Mouse (Mus musculus) fat pad, adult 2 months (tissue): ENCODE measurements around the gene Hoxd4.

Experiments
- DNase-seq: peaks from one replicate; pipeline ENCODE4 v3.0.0-alpha.2; 2011; ENCODE audit warnings: low read depth, low spot score; ENCODE audit errors: extremely low read depth

Gene Hoxd4

DNA sequence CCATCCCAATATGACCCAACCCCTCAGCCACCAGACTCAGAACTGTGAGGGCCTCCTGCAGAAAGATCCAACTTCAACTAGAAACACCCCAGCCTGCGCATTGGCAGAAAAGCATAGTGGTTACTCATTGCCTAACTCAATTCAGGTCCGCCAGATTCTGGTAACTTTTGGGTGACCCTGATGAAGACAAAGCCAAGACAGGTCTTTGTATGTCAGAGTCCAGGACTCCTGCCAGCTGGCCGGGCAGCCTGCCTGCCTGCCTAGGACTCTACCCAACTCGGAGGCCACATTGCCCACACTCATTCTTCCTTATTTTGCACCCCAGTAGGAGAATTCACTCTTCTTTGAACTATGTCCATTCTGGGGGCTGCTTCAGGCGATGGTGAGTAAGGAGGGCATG, 14.8 kb downstream of the Hoxd4 start, which contains the start of gene Gm28230:
Gene Gm28230, plus strand, starts transcription at position 178 of the 400 bp plus-strand sequence.
- no peak for DNase-seq

DNA sequence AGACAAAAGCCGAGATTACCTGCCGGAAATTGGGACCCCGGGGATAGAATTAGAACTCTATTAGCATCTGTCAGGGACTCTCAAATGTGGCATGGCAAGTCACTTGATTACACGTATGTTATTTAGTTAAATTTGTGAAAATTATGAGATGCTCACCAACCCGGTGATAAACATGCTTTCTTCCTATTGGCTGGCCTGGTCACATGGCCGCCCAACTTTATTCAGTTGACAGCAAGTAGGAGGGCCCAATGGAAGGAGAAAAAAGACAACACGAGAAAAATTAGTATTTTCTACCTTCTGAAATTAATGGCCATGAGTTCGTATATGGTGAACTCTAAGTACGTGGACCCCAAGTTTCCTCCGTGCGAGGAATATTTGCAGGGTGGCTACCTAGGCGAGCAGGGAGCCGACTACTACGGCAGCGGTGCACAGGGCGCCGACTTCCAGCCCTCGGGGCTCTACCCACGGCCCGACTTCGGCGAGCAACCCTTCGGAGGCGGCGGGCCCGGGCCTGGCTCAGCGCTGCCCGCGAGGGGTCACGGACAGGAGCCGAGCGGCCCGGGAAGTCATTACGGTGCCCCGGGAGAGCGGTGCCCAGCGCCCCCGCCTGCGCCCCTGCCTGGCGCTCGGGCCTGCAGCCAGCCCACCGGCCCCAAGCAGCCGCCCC, 15.4 kb downstream of the Hoxd4 start:
- DNase-seq: no peak

DNA sequence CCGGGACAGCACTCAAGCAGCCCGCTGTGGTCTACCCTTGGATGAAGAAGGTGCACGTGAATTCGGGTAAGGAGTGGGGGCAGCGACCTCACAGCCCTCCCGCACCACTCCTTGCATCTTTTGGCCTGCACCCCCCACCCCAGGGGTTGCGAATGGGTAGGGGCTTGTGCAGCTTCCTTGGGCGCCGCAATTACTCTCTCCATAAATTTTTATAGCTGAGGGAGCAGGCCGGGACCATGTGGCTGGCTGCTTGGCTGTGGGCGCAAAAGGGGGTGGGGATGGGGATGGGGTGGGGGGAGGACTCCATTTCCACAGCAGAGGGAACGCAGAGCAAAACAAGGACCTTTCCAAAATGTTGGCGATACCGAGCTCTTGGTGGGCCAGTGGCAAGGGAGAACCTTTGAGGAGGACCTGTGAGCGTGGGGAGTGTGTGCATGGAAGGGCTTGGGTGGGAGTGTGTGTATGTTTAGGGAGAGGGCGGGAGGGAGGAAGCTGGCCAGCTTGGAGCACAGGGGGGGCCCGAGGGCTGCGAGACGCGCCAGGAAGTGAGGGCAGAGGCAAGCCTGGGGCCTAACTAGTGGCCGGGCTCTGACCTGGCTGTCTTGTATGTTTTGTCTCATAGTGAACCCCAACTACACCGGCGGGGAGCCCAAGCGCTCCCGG, 16.0 kb downstream of the Hoxd4 start:
- no peak for DNase-seq

DNA sequence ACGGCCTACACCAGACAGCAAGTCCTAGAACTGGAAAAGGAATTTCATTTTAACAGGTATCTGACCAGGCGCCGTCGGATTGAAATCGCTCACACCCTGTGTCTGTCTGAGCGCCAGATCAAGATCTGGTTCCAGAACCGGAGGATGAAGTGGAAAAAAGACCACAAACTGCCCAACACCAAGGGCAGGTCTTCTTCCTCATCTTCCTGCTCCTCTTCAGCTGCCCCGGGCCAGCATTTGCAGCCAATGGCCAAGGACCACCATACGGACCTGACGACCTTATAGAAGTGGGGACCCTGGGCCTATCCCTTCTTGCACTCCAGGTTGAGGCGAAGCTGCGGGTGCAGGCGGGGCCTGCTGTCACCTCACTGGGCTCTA, 16.6 kb downstream of the Hoxd4 start:
- DNase-seq: no peak

- no peak for DNase-seq
Observed at GRCm38 (mm10) chr2:74730331-74730730, 18.6 kb downstream of the Hoxd4 start.

GRCm38 (mm10) chr2:74731055-74731454, 19.3 kb downstream of the Hoxd4 start:
- no peak for DNase-seq

DNA sequence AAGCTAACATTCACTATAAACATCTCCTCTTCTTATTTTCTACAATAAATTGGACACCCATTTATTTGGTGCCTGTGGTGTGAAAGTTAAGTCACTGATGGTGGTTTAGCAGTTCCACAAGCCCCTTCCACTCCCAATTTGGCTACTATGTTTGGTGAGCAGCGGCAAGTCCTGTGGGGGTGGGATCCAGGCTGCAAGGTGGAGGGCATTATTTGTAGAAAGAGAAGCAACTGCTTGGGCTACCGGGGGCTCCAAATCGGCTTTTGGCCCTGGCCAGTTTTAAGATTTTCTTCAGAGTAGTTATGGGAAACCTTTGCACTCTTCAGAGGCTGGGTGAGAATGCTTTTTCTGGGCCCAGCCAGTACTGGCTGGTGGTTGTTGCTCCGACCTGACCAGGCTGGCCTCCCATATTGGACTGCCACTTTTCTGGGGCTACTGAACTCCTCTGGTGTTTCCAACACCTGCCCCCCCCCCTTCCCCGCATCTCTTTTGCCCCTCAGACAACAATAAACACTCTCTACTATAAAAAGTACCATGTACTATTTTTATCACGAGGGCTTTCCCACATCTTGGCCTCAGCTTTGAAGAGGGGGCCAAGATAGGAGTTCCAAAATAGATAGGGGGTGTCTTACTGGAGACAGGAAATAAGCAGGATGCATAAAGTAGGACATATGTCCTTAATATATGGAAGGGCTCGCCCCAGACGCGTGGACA, 20.2 kb downstream of the Hoxd4 start:
- no peak for DNase-seq

- DNase-seq: no peak
Observed at GRCm38 (mm10) chr2:74732513-74733316, 21.0 kb downstream of the Hoxd4 start.

DNA sequence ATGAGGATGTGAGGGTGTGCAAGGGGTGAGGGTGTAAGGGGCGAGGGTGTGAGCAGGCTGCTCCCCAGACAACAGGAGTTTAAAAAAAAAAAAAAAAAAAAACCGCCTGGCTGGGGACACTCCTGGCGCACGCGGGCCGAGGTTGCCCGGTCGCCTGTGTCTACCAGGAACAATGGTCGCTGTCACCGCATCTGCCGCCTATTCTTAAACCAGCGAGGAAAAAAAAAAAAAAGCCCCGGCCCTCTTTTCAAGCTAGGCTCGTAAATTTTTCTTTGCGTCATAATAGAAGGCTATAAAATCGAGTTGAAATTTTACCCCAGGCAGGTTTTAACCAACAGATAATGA, 21.6 kb downstream of the Hoxd4 start:
- DNase-seq: no peak

DNA sequence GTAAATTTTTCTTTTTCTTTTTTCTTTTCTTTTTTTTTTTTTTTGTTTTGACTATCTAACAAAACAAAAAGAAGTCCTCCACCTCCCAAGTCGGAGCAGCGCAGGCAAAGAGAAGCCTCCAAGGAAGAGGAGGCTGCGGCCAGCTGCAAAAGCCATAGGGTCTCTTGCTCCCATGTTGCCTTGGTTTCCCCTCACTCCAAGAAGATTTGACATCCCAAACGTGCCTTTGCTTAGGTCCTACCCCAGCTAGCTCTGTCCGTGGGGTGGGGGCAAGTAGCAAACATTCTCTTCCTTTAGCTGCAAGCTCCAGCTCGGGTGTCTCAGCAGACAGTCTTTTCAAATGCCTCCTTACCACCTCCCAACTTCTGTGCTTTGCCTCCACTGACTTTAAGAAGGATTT, 22.0 kb downstream of the Hoxd4 start:
- DNase-seq: no peak

GRCm38 (mm10) chr2:74734451-74734850, 22.7 kb downstream of the Hoxd4 start:
- no peak for DNase-seq

GRCm38 (mm10) chr2:74734996-74735811, 23.5 kb downstream of the Hoxd4 start:
- DNase-seq: no peak

GRCm38 (mm10) chr2:74735851-74736687, 24.3 kb downstream of the Hoxd4 start:
- DNase-seq: no peak

GRCm38 (mm10) chr2:74736688-74737577, 25.2 kb downstream of the Hoxd4 start:
- no peak for DNase-seq

DNA sequence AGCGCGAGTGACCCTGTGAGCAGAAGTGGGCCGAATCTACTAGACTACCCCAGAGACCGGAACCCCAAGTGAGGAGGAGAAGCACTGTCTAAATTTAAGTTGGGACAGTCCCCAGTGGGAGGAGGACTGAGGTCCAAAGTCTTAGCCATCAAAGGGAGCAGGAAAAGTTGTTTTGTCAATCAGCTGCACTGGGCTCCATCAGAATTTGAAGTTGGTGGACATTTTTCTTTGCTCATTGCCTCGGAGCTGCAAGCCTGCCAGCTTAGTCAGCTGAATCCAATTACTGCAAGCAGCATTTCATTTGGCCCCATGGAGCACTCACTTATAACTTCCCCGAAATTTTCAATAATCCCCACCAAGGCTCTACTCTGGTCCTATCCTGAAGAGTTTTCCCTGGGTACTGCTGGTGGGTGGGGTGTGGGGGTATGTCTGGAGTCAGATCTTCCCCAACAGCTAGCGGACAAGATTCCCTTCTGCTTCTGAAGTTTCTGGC, 25.9 kb downstream of the Hoxd4 start:
- DNase-seq: no peak

DNA sequence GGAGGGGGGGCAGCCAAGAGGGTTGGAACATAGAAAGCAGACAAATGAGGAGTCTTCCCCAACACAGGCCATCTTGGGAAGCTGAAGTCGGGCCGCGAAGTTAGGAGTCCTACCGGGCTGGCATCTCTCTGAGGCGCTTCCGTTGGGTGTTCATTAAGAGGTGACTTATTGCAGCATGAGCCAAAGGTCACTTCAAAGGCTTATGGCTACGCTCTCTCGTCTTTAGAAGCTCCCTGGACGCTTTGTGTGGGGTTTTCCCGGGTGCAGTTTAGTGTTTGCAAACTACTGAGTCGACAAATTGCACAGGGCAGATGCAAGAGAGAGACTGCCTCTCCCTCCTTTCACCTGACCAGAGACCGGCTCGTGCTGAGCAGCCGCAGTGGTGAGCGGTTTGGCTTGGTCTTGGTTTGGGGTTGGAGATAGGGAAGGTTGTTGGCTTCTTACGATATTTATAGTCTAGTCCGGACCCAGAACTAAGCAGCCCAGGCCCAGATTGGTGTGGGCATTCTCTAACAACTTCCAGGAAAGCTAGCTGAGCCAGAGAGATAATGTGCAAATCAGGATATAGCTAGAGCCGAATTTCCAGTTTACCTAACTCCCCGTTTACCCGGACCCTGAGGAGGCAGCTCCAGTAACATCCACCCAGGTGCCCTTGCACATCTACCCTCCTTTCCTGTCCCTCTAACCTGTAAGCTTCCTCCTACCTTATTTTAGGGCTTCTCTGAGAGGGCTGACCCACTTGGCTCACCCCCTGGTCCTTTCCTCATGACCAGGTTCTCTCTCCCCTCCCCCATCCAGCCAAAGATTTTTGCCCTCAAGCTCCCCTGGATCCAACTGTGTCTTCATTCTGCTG, 27.1 kb downstream of the Hoxd4 start:
- DNase-seq: peak; percentile 89

GRCm38 (mm10) chr2:74739476-74739800, 27.7 kb downstream of the Hoxd4 start:
- DNase-seq: no peak

DNA sequence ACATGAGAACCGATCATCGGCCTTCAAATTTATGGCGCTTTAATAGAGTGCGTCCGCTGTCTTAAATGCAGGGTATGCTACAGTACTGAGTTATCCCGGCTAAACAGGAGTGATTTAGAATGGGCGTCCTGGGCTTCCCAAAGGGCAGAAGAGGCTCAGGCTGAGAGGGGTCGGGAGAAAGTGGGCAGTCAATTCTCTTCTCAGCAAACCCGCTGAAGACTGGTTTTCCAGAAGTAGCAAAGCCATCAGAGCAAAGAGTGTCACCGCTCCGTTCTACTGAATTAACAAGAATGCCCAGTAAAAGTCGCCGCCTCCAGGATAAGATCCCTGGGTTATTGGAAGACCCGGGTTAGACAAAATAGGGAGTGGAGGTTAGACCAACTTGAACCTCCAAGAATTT, 28.1 kb downstream of the Hoxd4 start:
- DNase-seq: no peak
